Comparison of ENCODE assay signal across 19 mouse cellular contexts in genomic region chr3:100474536-100474935, GRCm38 (mm10). TPM values are rescaled to one million over a fixed set of nuclear protein-coding genes. Genes with fewer than 3 reads are reported as not detected.
A peak's percentile ranks its signal among the peaks of the same experiment; 100 is the strongest.
DNase-seq lines count a peak whose midpoint lies in the region; ATAC-seq and TF ChIP-seq lines count a peak whose summit lies in the region.
"Had no signal": no experiment of that assay in that cellular context is flagged by ENCODE, and none has a peak within 500 bp of the region (broad histone marks: within the 10 kb centered on the region; RNA-seq: fewer than 3 reads in every experiment).

No protein-coding gene starts in this region.

- no peak for TF ChIP-seq CTCF in midbrain, postnatal 0 days (IDR thresholded peaks at IDR 0.05)

- no peak for ATAC-seq in midbrain, postnatal 0 days (ENCODE audit: low FRiP score)
- peak; percentile 53 for ATAC-seq in hindbrain, embryonic 16.5 days
- ATAC-seq in midbrain, embryonic 15.5 days (replicated peaks) = peak; percentile 63
- ATAC-seq in neural tube, embryonic 15.5 days (ENCODE audit: low FRiP score) = peak; percentile 47; the same call in 1 of the 2 replicates
- ATAC-seq: intestine, embryonic 16.5 days had no signal

- no peaks in the 10 kb centered on the region for H3K9me3 ChIP-seq in midbrain, embryonic 10.5 days (replicated peaks)
- H3K9me3 ChIP-seq in midbrain, postnatal 0 days (ENCODE audit: low read length) = no peaks in the 10 kb centered on the region
- no peaks in the 10 kb centered on the region for H3K9me3 ChIP-seq in hindbrain, embryonic 16.5 days (ENCODE audit: control insufficient read depth, low read length)
- no peaks in the 10 kb centered on the region for H3K9me3 ChIP-seq in midbrain, embryonic 15.5 days
- no peaks in the 10 kb centered on the region for H3K9me3 ChIP-seq in neural tube, embryonic 15.5 days (replicated peaks)
- H3K9me3 ChIP-seq: embryonic facial prominence, embryonic 15.5 days; G1E; heart, embryonic 13.5 days; liver, embryonic 15.5 days had no signal

- 0 out of 2 replicates have a peak, but pooled peaks cover 2% of the 10 kb centered on the region for H3K36me3 ChIP-seq in midbrain, embryonic 10.5 days
- H3K36me3 ChIP-seq in midbrain, postnatal 0 days (ENCODE audit: insufficient read depth, low read length) = no peaks in the 10 kb centered on the region
- no peaks in the 10 kb centered on the region for H3K36me3 ChIP-seq in hindbrain, embryonic 16.5 days (ENCODE audit: control insufficient read depth, insufficient read depth, low read length)
- no peaks in the 10 kb centered on the region for H3K36me3 ChIP-seq in midbrain, embryonic 15.5 days (replicated peaks)
- H3K36me3 ChIP-seq in neural tube, embryonic 15.5 days = no peaks in the 10 kb centered on the region
- H3K36me3 ChIP-seq: embryonic facial prominence, embryonic 15.5 days had no signal

- peak overlapping the region; percentile 65 for H3K27ac ChIP-seq in midbrain, embryonic 10.5 days (replicated peaks)
- no peak overlapping the region for H3K27ac ChIP-seq in midbrain, postnatal 0 days (ENCODE audit: low read depth, low read length)
- no peak overlapping the region for H3K27ac ChIP-seq in hindbrain, embryonic 16.5 days (ENCODE audit: low read depth, low read length)
- no peak overlapping the region for H3K27ac ChIP-seq in midbrain, embryonic 15.5 days
- H3K27ac ChIP-seq in neural tube, embryonic 15.5 days (replicated peaks) = no peak overlapping the region
- H3K27ac ChIP-seq: embryonic facial prominence, embryonic 15.5 days; gastrocnemius, adult 2 months; heart, embryonic 13.5 days; kidney, postnatal 0 days; liver, embryonic 15.5 days; stomach, postnatal 0 days had no signal

- H3K4me1 ChIP-seq in midbrain, embryonic 10.5 days = peaks cover 24% of the 10 kb centered on the region
- no peaks in the 10 kb centered on the region for H3K4me1 ChIP-seq in midbrain, postnatal 0 days (ENCODE audit: insufficient read depth, low read length)
- no peaks in the 10 kb centered on the region; the same call in 1 of the 2 replicates for H3K4me1 ChIP-seq in hindbrain, embryonic 16.5 days (ENCODE audit: control insufficient read depth, insufficient read depth, low read depth, low read length)
- H3K4me1 ChIP-seq in midbrain, embryonic 15.5 days = peaks cover 5% of the 10 kb centered on the region; the same call in 1 of the 2 replicates
- no peaks in the 10 kb centered on the region for H3K4me1 ChIP-seq in neural tube, embryonic 15.5 days
- H3K4me1 ChIP-seq: embryonic facial prominence, embryonic 15.5 days; heart, embryonic 13.5 days had no signal

- H3K4me2 ChIP-seq in midbrain, postnatal 0 days (ENCODE audit: low read depth, low read length, poor library complexity, severe bottlenecking) = no peak overlapping the region
- no peak overlapping the region for H3K4me2 ChIP-seq in hindbrain, embryonic 16.5 days (ENCODE audit: low read length)
- H3K4me2 ChIP-seq in midbrain, embryonic 15.5 days = no peak overlapping the region
- H3K4me2 ChIP-seq in neural tube, embryonic 15.5 days = no peak overlapping the region
- H3K4me2 ChIP-seq: embryonic facial prominence, embryonic 15.5 days; heart, embryonic 13.5 days; liver, embryonic 15.5 days had no signal

- no peaks in the 10 kb centered on the region for H3K27me3 ChIP-seq in midbrain, embryonic 10.5 days (ENCODE audit: low read depth, poor library complexity, severe bottlenecking)
- H3K27me3 ChIP-seq in midbrain, postnatal 0 days (ENCODE audit: insufficient read depth, low read length) = no peaks in the 10 kb centered on the region
- H3K27me3 ChIP-seq in hindbrain, embryonic 16.5 days (replicated peaks; ENCODE audit: control insufficient read depth, insufficient read depth, low read length) = no peaks in the 10 kb centered on the region
- no peaks in the 10 kb centered on the region for H3K27me3 ChIP-seq in midbrain, embryonic 15.5 days (replicated peaks)
- no peaks in the 10 kb centered on the region for H3K27me3 ChIP-seq in neural tube, embryonic 15.5 days (replicated peaks)
- H3K27me3 ChIP-seq: embryonic facial prominence, embryonic 15.5 days had no signal

- 53% methylated on average over 7 of the region's 7 CpGs for WGBS in midbrain, embryonic 10.5 days
- WGBS in midbrain, postnatal 0 days = 16% methylated on average over 7 of the region's 7 CpGs
- 16% methylated on average over 7 of the region's 7 CpGs for WGBS in hindbrain, embryonic 16.5 days
- 24% methylated on average over 7 of the region's 7 CpGs for WGBS in midbrain, embryonic 15.5 days
- WGBS in neural tube, embryonic 15.5 days = 15% methylated on average over 7 of the region's 7 CpGs

- no peak overlapping the region for H3K9ac ChIP-seq in midbrain, postnatal 0 days (replicated peaks; ENCODE audit: low read length, poor library complexity, severe bottlenecking)
- H3K9ac ChIP-seq in hindbrain, embryonic 16.5 days (ENCODE audit: low read depth, low read length) = no peak overlapping the region
- no peak overlapping the region for H3K9ac ChIP-seq in midbrain, embryonic 15.5 days
- H3K9ac ChIP-seq in neural tube, embryonic 15.5 days (replicated peaks) = no peak overlapping the region
- H3K9ac ChIP-seq: embryonic facial prominence, embryonic 15.5 days; heart, embryonic 13.5 days; liver, embryonic 15.5 days had no signal

- no peak overlapping the region for H3K4me3 ChIP-seq in midbrain, embryonic 10.5 days
- no peak overlapping the region for H3K4me3 ChIP-seq in midbrain, postnatal 0 days (ENCODE audit: low read depth, low read length)
- no peak overlapping the region for H3K4me3 ChIP-seq in hindbrain, embryonic 16.5 days (ENCODE audit: low read length)
- H3K4me3 ChIP-seq in midbrain, embryonic 15.5 days = no peak overlapping the region
- H3K4me3 ChIP-seq in neural tube, embryonic 15.5 days (replicated peaks) = no peak overlapping the region
- H3K4me3 ChIP-seq: embryonic facial prominence, embryonic 15.5 days; gastrocnemius, adult 2 months; heart, embryonic 13.5 days; liver, embryonic 15.5 days had no signal

- DNase-seq in midbrain, embryonic 10.5 days (ENCODE audit: low spot score) = peak; percentile 20
- no peak for DNase-seq in midbrain, postnatal 0 days (ENCODE audit: low spot score)
- no peak for DNase-seq in kidney, postnatal 10 days
- no peak for DNase-seq in frontal cortex, postnatal 36 days (ENCODE audit: low spot score in 2 of 2)
- DNase-seq in layer of hippocampus, adult 9-11 months = no peak
- DNase-seq: cerebellum, adult 8-10 months; gastrocnemius, adult 2 months; heart, postnatal 4 days; layer of hippocampus, postnatal 36 days had no signal

RNA-seq across cellular contexts. Expression of gene Tent5c, which starts 14.6 kb away (rescaled TPM):
- polyA plus RNA-seq in midbrain, embryonic 10.5 days (2016; fragmentation: Nextera tagmentation; extraction: Ambion mirVana) = 1.6 and 1.8 TPM in 2 replicates
- 1.9 and 2.1 TPM in 2 replicates for total RNA-seq in midbrain, postnatal 0 days (2014; rRNA removed)
- polyA plus RNA-seq in midbrain, postnatal 0 days (2015; fragmentation: Nextera tagmentation; extraction: Ambion mirVana) = 0.56 and 0.69 TPM in 2 replicates
- polyA plus RNA-seq in hindbrain, embryonic 16.5 days (2015; fragmentation: Nextera tagmentation; extraction: Ambion mirVana) = 3.3 and 4.8 TPM in 2 replicates
- polyA plus RNA-seq in midbrain, embryonic 15.5 days (2015; fragmentation: Nextera tagmentation; extraction: Ambion mirVana) = 4.0 and 4.1 TPM in 2 replicates
- 3.0 and 3.7 TPM in 2 replicates for polyA plus RNA-seq in neural tube, embryonic 15.5 days (2015; fragmentation: Nextera tagmentation; extraction: Ambion mirVana)
